Mouse (Mus musculus) CH12F3 (cell line): ENCODE results near the gene Bnip2.
"Not testable (repeated sequence)": the region's sequence is repeated elsewhere in the genome, so short reads cannot be mapped to it uniquely, and the experiment has no call there.

Source experiments
- in situ Hi-C: fragments of 300-500 bp; cut with MboI; formaldehyde crosslinking; loops from 2 replicates; pipeline ENCODE4 v1.14.3; 2020; ENCODE audit warnings: low sequenced_read_pairs

Gene Bnip2

DNA sequence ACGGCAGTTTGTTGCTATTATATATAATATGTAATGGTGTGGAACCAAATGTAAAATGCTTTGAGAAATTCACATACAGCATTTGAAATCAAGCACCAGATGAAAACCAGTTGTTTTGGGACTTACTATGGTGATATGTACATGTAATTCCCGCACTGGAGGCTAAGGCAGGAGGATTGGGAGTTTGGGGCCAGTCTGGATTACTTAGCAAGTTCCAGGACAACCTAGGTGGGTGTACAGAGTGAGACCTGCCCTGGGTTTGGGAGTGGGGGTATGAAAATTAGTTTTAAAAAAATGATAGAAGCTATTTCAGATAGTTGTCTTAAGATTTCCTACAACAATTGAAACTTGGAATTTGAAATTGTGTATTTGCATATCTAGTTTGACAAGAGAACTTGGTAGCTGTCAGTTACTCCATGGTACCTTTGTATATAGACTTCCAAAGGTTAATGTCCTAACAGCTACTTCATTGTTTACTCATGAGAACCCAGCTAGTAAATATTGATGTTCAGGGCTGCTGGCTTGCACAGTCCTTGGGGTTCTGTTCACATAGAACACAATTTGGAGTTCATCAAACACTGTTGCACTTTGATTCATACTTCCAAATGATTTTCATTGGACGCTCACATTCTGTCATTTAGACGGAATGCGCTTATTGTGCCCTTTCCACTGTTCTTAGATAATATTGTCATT lies 21.7 kb downstream of the Bnip2 start:
- in situ Hi-C loops = no loop called here

GRCm38 (mm10) chr9:70011537-70012407 lies 22.5 kb downstream of the Bnip2 start:
- in situ Hi-C loops = no loop called here

DNA sequence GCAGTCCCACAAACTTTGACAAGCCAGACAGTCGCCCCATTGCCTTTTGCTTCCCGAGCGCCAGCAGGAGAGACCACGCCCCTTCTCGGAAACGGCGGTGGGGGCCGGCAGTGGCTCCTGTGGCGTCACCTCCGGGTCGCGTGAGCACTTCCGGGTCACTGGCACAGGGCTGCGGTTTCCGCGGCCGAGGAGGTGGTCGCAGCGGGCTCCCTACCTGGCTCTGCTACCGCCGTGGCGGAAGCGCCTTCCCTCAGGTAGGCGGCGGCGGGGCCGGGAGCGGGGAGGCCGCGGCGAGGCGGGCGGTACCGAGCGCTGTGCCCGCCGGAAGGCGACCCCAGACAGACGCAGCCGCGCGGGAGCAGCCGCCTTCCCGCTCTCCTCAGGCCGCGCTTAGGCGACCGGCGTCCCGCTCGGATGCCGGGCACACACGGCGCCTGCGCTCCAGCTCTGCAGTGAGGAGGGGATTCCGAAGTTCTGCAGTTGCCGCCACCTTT lies 23.2 kb downstream of the Bnip2 start, which contains the start of gene Gtf2a2:
Gene Gtf2a2 (plus strand): TSS at position 143 of the 494 bp plus-strand sequence.
- in situ Hi-C loops = no loop called here

DNA sequence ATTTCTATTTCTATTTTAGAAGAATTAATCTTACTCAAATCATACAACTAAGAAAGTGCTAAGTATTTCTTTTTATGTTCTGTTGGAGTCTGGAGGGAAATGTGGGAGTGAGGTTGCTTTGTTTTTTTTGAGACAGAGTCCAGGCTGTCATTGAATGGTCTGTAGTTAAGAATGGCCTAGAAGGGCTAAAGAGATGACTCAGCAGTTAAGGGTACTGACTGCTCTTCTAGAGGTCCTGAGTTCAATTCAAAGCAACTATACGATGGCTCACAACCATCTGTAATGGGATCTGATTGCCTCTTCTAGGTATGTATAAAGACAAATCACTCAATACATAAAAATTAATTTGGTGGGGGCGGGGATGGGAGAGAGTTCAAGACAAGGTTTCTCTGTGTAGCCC lies 26.4 kb downstream of the Bnip2 start:
- in situ Hi-C loops = no loop called here

GRCm38 (mm10) chr9:70018879-70019278 lies 29.6 kb downstream of the Bnip2 start:
- in situ Hi-C loops = no loop called here

- in situ Hi-C loops = no loop called here
Observed at GRCm38 (mm10) chr9:70021610-70022009, 32.3 kb downstream of the Bnip2 start.

GRCm38 (mm10) chr9:70022083-70022482 lies 32.8 kb downstream of the Bnip2 start:
- in situ Hi-C loops = no loop called here

- in situ Hi-C loops = not testable (repeated sequence)
Observed at GRCm38 (mm10) chr9:70023615-70024014, 34.3 kb downstream of the Bnip2 start.

- in situ Hi-C loops = no loop called here
Observed at GRCm38 (mm10) chr9:70024648-70025047, 35.4 kb downstream of the Bnip2 start.

DNA sequence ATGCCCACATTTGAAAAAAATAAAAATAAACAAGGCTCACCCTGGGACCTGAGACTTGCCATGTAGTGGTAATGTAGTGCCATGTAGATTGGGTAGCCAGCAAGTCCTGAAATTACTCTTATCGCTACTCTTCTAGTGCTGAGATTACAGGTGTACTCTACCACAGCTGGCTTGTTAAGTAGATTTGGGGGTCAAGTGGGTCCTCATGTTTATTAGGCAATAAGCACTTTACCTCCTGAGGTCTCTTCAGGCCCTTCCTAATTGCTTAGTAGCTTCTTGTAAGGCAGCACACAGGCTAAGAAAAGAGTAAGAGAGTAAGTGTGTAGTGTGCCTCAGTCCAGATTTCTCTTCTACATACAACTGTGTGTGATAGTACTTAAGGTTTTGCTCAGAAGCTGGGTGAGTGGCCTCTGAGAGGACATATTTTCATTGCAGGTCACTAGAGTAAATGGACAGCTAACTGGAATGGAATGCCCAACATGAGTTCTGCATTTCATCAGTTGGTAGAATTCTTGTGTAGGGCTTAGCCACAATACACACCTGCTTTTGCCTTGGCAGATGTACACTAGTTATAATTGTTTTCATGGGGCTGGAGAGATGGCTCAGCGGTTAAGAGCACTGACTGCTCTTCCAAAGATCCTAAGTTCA lies 36.2 kb downstream of the Bnip2 start:
- in situ Hi-C loops = no loop called here

DNA sequence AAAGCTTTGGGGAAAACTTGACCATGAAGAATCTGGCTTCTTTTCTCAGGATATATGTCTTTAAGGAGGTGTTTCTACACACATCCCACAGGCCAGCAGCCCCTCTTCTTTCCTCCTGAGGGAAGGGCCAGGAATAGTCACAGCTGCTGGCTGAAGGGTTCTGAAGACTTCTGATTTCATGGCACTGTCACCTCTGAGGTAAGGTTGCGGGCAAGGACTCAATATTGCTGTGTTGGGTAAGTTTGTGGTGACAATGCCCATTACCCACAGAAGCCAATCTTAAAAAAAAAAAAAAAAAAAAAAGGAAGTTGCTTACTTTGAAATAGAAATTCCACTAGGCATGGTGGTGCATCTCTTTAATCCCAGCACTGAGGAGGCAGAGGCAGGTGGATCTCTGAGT lies 42.9 kb downstream of the Bnip2 start:
- in situ Hi-C loops = no loop called here

- in situ Hi-C loops = no loop called here
Observed at GRCm38 (mm10) chr9:70033056-70033455, 43.8 kb downstream of the Bnip2 start.

DNA sequence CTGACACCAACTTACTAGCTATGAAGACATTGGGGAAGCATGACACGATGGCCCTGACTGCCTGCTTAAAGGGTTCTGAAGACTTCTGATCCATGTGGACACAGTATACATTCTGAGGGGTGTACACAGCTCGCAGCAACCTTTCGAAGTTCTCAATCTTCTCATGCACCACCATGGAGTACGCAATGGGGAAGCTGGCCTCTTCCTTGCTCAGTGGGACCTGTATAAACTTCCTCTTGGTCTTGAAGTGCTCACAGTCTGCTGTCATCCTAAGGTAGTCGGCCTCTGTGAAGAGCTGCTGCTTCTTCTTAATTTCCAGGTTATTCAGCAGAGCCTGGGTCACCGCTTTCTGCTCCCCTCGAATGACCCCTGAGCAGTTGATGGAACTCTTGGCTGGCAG lies 45.4 kb downstream of the Bnip2 start:
- in situ Hi-C loops = no loop called here

GRCm38 (mm10) chr9:70036646-70037045 lies 47.4 kb downstream of the Bnip2 start:
- in situ Hi-C loops = no loop called here

DNA sequence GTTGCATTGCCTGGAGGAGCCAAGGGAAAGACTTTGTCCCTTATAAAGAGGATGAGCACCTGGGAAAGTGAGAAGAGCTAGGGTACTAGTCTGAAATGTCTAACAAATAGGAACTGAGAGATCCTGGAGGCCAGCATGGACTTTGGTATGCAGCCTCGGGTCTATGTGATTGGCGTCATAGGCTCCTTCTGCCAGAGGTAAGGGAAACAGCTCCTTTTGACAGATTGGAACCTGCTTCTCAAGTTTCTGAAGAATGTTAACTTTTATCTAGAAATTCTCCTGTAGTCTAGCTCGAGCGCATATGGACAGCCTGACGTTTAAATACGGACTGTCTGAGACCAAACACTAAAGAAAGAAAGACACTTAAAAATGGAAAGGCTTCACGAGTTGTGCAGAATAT lies 48.7 kb downstream of the Bnip2 start, which contains the start of gene Gcnt3:
Gene Gcnt3 (minus strand): TSS at position 101 of the 400 bp plus-strand sequence.
- in situ Hi-C loops = no loop called here

- in situ Hi-C loops = no loop called here
Observed at GRCm38 (mm10) chr9:70039597-70040385, 50.5 kb downstream of the Bnip2 start.

DNA sequence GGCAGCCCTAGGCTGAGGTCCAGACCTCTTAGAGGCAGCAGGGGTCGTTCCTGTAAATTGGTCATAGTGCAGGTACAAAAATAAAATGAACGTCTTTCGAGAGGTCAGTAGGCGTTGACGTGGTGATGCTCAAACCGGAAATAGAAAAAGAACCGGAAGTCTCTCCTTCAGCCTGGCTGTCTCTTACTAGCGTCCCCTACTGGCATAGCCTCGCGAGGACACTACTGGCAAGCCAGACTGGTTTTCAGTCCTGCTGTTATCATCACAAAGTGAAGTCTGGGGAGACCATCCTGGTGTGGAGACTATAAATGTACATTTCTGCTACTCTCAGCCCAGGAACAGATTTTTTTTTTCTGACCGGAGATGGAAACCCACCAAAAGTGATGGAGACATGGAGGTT lies 51.3 kb downstream of the Bnip2 start:
- in situ Hi-C loops = no loop called here

- in situ Hi-C loops = no loop called here
Observed at GRCm38 (mm10) chr9:70042137-70042536, 52.9 kb downstream of the Bnip2 start.

GRCm38 (mm10) chr9:70042935-70043334 lies 53.7 kb downstream of the Bnip2 start:
- in situ Hi-C loops = no loop called here

GRCm38 (mm10) chr9:70044865-70045264 lies 55.6 kb downstream of the Bnip2 start:
- in situ Hi-C loops = no loop called here

DNA sequence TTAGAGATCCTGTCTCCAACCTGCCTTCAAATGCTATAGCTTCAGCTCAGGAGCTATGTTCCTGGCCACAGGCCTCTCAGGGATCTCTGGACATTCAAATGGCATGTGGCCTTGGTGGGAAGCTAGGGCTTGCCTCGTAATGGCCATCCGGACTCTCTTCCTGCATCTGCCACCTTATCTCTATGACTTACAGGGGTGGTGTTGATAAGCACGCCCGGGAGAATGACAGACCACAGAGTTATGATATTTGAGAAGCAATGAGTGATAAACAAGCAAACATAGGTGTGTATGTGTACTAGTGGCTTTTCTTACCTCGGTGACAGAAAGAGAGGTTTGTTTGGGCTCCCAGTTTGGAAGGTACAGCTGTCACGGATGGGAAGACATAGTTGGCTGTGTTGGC lies 57.0 kb downstream of the Bnip2 start:
- in situ Hi-C loops = no loop called here
